Mouse (Mus musculus) G1E (cell line): Measurements from ENCODE around the gene Tbx21. TPM values are rescaled to one million over a fixed set of nuclear protein-coding genes. Genes with fewer than 3 reads are reported as not detected.

ENCODE experiments used
- ATAC-seq: 2 replicates; pipeline ENCODE4 v1.8.0; 2016; ENCODE audit warnings: mild to moderate bottlenecking; ENCODE audit not compliant: insufficient number of reproducible peaks, poor library complexity, low FRiP score, severe bottlenecking; ENCODE audit errors: extremely low read depth
- DNase-seq: peaks from one replicate; pipeline ENCODE4 v3.0.0; 2012; ENCODE audit warnings: low spot score
- H3K27me3 ChIP-seq: 2 replicates; pipeline ENCODE4 v1.6.1; 2012; ENCODE audit warnings: mild to moderate bottlenecking, low read length, inconsistent platforms; ENCODE audit not compliant: insufficient read depth
- H3K36me3 ChIP-seq: replicated peaks from 2 replicates; pipeline ENCODE3; 2012; ENCODE audit warnings: mild to moderate bottlenecking, inconsistent platforms
- H3K4me1 ChIP-seq: 2 replicates; pipeline ENCODE4 v1.6.1; 2012; ENCODE audit warnings: low read depth, low read length, inconsistent platforms, mixed read lengths; ENCODE audit not compliant: insufficient read depth
- H3K4me3 ChIP-seq: 2 replicates; pipeline ENCODE4 v1.5.1; 2012; ENCODE audit warnings: low read depth, mild to moderate bottlenecking, inconsistent platforms, low read length, moderate library complexity, mixed read lengths
- H3K9me3 ChIP-seq: replicated peaks from 2 replicates; pipeline ENCODE4 v1.6.1; 2012; ENCODE audit warnings: inconsistent platforms
- CTCF ChIP-seq: IDR thresholded peaks from 2 replicates; pipeline ENCODE4 v1.5.1; 2012; ENCODE audit warnings: low read depth, low read length, inconsistent platforms, mixed read lengths
- GATA1 ChIP-seq: IDR thresholded peaks from 2 replicates; pipeline ENCODE4 v1.6.1; 2012; ENCODE audit warnings: borderline replicate concordance, low read length, inconsistent platforms, mixed read lengths
- GATA2 ChIP-seq: IDR thresholded peaks from 2 replicates; pipeline ENCODE4 v1.6.1; 2012; ENCODE audit warnings: low read depth, low read length, inconsistent platforms, borderline replicate concordance
- POLR2AphosphoS5 ChIP-seq: IDR thresholded peaks from 2 replicates; pipeline ENCODE4 v1.6.1; 2012; ENCODE audit warnings: low read depth, low read length, inconsistent platforms; ENCODE audit not compliant: insufficient replicate concordance
- TAL1 ChIP-seq: conservative IDR thresholded peaks from 2 replicates; pipeline ENCODE4 v1.6.1; 2012; ENCODE audit warnings: low read depth, low read length, inconsistent platforms, mixed read lengths
- polyA plus RNA-seq: library from polyadenylated mRNA; stranded (reverse); fragments of >175 nt; gene quantifications from 2 replicates; pipeline ENCODE4 v1.2.3, GENCODE M21; 2012
- total RNA-seq, 2 experiments: library from RNA; stranded (forward) in 1 of 2; stranded (reverse) in 1 of 2; fragments of 200-1000 nt in 1 of 2; fragments of >200 nt in 1 of 2; fragmentation: Nextera tagmentation in 1 of 2; gene quantifications; 2 replicates each; pipeline ENCODE4 v1.2.3; 2014 to 2017

Tbx21 gene
- total and polyA plus RNA-seq, 3 experiments, result not detected

DNA sequence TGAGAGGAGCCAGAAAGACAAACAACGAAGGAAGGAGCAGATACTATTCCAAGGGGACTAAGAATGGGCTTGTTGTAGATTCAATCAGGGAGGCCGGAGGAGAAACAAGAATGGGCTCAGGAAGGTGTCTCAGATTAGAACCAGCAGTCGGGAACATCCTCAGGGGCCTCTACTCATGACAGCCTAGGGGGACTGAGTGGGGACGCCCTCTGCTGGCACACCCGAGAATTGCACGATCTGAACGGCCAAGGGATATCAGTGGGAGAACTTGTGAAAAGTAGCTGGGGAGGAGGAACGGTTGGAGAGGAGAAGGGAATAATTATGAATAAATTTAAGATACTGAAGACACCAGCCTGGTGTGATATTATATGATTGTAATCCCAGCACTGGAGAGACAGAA lies 31.6 kb upstream of the Tbx21 start:
- Histone ChIP-seq H3K27me3 (peaks cover 91% of the 10 kb centered on the region), H3K36me3 (no peaks in the 10 kb centered on the region), H3K4me3 (no peak overlapping the region), H3K9me3 (0 out of 2 replicates have a peak, but pooled peaks cover 6% of the 10 kb centered on the region), H3K4me1 (peaks cover 51% of the 10 kb centered on the region)
- no peak for TF ChIP-seq GATA2
- no peak for TF ChIP-seq GATA1
- TF ChIP-seq CTCF, result peak; percentile 90
- no peak for TF ChIP-seq POLR2AphosphoS5
- TF ChIP-seq TAL1, result no peak
- ATAC-seq, result no peak
- DNase-seq, result peak; percentile 59

DNA sequence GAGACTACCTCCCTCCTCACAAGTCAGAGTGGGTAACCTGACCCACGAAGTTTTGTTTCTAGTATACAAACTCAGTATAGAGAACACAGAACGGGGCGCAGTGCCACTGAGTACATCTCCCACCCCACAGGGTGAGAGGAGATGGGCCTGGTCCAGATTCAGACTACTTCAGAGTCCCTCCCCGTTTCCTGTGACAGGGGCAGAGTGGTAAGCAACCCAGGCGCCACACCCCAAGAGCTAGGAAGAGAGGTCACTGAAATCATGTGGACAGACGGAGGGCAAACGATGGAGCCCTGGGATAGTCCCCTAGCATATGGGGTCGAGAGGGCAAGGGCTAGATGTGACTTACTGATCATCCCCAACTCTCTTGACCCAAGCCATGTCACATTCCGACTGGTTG lies 30.8 kb upstream of the Tbx21 start:
- H3K36me3 ChIP-seq, result no peaks in the 10 kb centered on the region
- TF ChIP-seq GATA1, result no peak
- TF ChIP-seq GATA2, result no peak
- no peak for TF ChIP-seq TAL1
- no peak for TF ChIP-seq POLR2AphosphoS5
- no peak for TF ChIP-seq CTCF

DNA sequence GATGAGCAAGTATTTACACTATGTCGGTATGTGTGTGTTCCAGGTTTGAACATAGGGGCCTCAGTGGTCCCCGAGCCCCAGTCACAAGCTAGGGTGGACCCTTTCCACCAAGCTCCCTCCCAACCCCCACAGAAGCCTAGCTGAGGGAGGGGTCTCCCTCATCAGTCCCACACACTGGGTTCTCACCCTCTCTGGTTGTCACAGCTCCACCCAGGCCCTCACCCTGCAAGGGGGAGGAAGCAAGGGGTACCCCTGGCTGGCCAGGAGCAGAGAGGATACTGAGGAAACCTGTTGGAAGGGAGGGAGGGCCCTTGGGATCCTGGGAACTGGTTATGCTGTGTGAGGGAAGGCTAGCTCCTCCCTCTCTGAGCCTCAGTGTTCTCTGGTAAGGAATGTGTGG lies 30.2 kb upstream of the Tbx21 start:
- TF ChIP-seq GATA1, result no peak
- TF ChIP-seq TAL1, result no peak
- TF ChIP-seq CTCF, result no peak
- no peak for TF ChIP-seq GATA2

More for the DNA sequence above, 30.8 kb upstream of the Tbx21 start:
- Histone ChIP-seq H3K27me3 (peaks cover 95% of the 10 kb centered on the region), H3K9me3 (0 out of 2 replicates have a peak, but pooled peaks cover 6% of the 10 kb centered on the region), H3K4me3 (no peak overlapping the region), H3K4me1 (peaks cover 52% of the 10 kb centered on the region)
- ATAC-seq, result no peak
- DNase-seq, result no peak

DNA sequence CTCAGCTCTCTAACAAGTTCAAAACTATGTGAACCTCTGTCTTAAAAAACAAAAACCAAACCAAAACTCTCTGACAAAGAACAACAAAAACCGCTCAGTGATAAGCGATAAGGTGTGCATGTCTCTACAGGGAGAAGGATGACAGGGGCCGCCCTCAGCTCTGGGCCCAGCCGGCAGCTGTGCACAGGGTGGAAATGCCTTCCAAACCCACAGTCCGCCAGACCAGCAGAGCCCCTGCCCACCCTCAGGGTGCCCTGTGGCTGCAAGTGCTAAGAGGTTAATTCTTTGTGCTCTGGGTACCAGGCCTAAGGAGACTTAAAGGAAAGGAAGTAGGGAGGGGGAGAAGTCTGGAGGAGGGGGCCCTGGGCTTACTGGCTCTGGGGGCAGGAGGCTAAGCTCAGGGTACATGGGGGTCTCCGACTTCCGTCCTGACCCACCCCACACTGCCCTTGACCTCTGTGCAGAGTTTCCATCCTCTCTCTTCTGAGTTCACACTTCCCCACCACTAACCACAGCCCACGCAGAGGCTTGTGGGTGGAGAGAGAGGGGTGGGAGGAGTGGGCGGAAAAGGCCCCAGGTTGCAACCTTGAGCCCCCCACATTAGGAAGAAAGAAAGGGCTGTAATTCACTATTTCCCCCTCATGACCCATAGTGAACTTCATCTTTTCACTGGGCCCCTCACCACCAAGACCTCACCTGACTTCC lies 28.2 kb upstream of the Tbx21 start:
- peaks cover 38% of the 10 kb centered on the region for H3K4me1 ChIP-seq
- ATAC-seq (no peak), DNase-seq (no peak)
- H3K27me3 ChIP-seq, result peaks cover 92% of the 10 kb centered on the region
- TF ChIP-seq CTCF (no peak), GATA1 (no peak), POLR2AphosphoS5 (no peak), TAL1 (no peak), GATA2 (no peak)
- no peak overlapping the region for H3K4me3 ChIP-seq
- H3K9me3 ChIP-seq, result no peaks in the 10 kb centered on the region
- no peaks in the 10 kb centered on the region for H3K36me3 ChIP-seq

More for the DNA sequence above, 30.2 kb upstream of the Tbx21 start:
- ATAC-seq (no peak), DNase-seq (no peak)
- Histone ChIP-seq H3K4me1 (peaks cover 46% of the 10 kb centered on the region), H3K9me3 (no peaks in the 10 kb centered on the region), H3K27me3 (peaks cover 95% of the 10 kb centered on the region), H3K36me3 (no peaks in the 10 kb centered on the region), H3K4me3 (no peak overlapping the region)

DNA sequence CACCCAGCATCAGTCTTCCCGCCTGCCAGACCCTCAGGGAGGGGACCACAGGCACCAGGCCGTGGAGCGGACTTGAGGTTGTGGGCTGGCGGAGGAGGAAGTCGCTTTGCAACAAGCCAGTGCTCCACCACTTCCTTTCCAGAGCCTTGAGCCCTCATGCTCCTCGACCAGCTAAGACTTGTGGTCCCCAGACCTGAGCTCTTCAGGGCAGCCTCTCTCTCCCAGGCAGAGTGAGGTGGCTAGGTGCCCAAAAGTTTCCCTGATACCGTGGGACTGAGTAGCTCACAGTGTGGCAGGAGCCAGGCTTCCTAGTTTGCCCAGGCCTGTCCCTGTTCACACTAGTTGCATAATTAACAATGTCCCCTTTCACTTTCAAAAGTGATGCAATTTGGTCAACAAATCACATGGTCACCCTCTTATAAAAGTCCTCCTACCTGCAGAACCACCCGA lies 27.1 kb upstream of the Tbx21 start:
- Histone ChIP-seq H3K9me3 (no peaks in the 10 kb centered on the region), H3K36me3 (no peaks in the 10 kb centered on the region), H3K27me3 (peaks cover 92% of the 10 kb centered on the region), H3K4me1 (peaks cover 46% of the 10 kb centered on the region), H3K4me3 (no peak overlapping the region; the same call in 1 of the 2 replicates)
- no peak for DNase-seq
- ATAC-seq, result no peak
- TF ChIP-seq GATA2, result no peak
- no peak for TF ChIP-seq GATA1
- TF ChIP-seq TAL1, result no peak
- TF ChIP-seq POLR2AphosphoS5, result no peak
- TF ChIP-seq CTCF, result no peak

DNA sequence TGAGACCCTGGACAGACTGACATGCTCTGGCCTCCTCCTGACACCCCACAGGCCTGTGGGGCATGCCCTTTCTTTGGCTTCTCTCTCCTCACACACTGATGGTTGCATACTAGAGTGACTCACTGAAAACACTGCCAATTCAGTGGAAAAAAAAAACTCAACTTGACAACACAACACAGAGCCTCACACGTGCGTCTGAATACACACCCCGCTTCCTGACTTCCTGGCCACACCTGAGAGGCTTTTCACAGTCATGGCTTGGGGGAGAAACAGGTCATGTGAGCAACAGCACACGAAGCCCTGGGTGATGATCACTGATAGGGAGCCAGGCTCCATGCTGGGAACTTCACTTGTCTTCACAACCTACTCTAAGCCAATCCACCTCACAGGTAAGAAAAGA lies 25.7 kb upstream of the Tbx21 start:
- ATAC-seq, result no peak
- H3K9me3 ChIP-seq, result no peaks in the 10 kb centered on the region
- TF ChIP-seq CTCF (no peak), TAL1 (no peak)
- no peak for DNase-seq
- H3K4me1 ChIP-seq, result peaks cover 42% of the 10 kb centered on the region
- no peaks in the 10 kb centered on the region for H3K36me3 ChIP-seq
- H3K4me3 ChIP-seq, result no peak overlapping the region
- H3K27me3 ChIP-seq, result peaks cover 94% of the 10 kb centered on the region

DNA sequence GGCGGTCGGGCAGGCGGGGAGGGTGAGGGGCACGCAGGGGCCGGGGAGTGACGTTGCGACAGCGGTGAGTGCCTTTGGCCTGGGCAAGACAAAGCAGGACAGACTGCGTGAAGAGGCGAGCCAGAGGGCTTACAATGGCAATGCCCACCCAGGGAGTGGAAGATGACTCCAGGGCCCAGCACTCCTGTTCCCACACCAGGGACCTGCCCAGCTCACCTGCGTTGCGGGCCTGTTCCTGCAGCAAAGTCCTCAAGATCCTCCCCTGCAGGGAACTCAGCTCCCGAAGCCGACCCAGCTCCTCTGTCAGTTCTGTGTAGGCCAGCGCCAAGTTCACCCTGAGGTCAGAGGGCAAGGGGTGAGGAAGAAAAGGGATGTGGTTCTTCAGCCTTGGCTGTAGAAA lies 24.1 kb upstream of the Tbx21 start:
- Histone ChIP-seq H3K36me3 (no peaks in the 10 kb centered on the region), H3K27me3 (peaks cover 92% of the 10 kb centered on the region), H3K4me1 (peaks cover 37% of the 10 kb centered on the region), H3K4me3 (no peak overlapping the region), H3K9me3 (no peaks in the 10 kb centered on the region)
- TF ChIP-seq GATA2 (no peak), GATA1 (no peak), CTCF (no peak), POLR2AphosphoS5 (no peak), TAL1 (no peak)
- ATAC-seq (no peak), DNase-seq (no peak)
